Mouse (Mus musculus): Measurements from ENCODE around the gene Foxf1.

Gene Foxf1

DNA sequence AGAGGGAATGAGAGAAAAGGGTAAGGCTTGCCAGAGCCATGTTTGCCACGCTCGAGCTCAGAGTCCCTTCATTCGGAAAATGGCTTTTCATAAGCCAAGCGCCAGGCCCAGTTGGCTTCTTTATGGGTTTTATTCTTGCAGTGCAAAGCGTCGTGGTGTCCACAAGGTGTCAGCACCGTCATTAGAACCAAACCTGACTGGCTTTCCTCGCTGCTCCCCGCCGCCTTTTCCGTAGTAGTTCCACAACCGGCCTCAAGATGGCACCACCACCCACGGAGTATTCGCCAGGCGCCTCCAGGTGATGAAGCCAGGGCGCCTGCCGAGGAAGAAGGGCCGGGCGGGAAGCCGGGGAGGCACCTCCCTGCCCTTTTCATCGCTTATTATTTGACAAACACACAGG, 29.1 kb downstream of the Foxf1 start:
- DNase-seq (ENCODE audit: low spot score in 2 of 2), result peak; percentile 90 to 97

DNA sequence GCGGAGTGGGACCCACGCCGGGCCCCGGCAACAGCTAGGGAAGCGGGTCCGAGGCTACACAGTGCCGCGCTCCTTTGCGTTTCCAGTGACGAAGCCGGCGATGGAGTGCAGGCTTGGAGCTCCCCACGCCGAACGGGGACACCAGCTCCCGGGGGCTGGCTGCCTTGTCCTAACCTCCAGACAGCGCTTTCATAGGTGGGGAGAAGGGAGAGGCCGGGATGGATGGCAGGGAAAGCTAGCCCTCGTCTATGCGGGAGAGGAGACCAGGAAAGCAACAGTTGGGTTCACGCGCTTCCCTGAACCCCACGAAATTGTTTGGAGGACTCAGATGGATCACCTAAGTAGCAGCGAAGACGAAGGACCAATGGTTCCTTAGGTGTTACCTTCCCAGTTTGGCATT, 30.9 kb downstream of the Foxf1 start:
- DNase-seq (ENCODE audit: low spot score in 2 of 2), result no peak

DNA sequence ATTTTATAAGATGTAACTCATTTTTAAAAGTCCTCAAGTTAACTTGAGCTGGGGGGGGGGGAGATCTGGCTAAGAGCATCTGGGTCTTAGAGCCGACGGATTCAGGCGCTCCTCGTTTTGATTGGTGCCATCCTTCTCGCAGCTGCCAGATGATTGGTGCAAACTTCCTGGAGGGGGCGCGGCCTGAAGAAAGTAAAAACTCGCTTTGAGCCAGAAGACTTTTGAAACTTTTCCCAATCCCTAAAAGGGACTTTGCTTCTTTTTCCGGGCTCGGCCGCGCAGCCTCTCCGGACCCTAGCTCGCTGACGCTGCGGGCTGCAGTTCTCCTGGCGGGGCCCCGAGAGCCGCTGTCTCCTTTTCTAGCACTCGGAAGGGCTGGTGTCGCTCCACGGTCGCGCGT, 31.8 kb downstream of the Foxf1 start, which contains the start of gene Foxc2:
Gene Foxc2 (plus strand): TSS at position 224 of the 400 bp plus-strand sequence.
- peak; percentile 54 to 72 for DNase-seq (ENCODE audit: low spot score in 2 of 2)

DNA sequence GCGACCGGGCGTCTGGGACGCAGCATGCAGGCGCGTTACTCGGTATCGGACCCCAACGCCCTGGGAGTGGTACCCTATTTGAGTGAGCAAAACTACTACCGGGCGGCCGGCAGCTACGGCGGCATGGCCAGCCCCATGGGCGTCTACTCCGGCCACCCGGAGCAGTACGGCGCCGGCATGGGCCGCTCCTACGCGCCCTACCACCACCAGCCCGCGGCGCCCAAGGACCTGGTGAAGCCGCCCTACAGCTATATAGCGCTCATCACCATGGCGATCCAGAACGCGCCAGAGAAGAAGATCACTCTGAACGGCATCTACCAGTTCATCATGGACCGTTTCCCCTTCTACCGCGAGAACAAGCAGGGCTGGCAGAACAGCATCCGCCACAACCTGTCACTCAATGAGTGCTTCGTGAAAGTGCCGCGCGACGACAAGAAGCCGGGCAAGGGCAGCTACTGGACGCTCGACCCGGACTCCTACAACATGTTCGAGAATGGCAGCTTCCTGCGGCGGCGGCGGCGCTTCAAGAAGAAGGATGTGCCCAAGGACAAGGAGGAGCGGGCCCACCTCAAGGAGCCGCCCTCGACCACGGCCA, 32.5 kb downstream of the Foxf1 start:
- DNase-seq (ENCODE audit: low spot score in 2 of 2), result no peak

DNA sequence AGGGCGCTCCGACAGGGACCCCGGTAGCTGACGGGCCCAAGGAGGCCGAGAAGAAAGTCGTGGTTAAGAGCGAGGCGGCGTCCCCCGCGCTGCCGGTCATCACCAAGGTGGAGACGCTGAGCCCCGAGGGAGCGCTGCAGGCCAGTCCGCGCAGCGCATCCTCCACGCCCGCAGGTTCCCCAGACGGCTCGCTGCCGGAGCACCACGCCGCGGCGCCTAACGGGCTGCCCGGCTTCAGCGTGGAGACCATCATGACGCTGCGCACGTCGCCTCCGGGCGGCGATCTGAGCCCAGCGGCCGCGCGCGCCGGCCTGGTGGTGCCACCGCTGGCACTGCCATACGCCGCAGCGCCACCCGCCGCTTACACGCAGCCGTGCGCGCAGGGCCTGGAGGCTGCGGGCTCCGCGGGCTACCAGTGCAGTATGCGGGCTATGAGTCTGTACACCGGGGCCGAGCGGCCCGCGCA, 33.0 kb downstream of the Foxf1 start:
- DNase-seq (ENCODE audit: low spot score in 2 of 2), result no peak

DNA sequence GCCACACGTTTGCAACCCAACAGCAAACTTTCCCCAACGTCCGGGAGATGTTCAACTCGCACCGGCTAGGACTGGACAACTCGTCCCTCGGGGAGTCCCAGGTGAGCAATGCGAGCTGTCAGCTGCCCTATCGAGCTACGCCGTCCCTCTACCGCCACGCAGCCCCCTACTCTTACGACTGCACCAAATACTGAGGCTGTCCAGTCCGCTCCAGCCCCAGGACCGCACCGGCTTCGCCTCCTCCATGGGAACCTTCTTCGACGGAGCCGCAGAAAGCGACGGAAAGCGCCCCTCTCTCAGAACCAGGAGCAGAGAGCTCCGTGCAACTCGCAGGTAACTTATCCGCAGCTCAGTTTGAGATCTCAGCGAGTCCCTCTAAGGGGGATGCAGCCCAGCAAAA, 33.7 kb downstream of the Foxf1 start:
- DNase-seq (ENCODE audit: low spot score in 2 of 2), result no peak

DNA sequence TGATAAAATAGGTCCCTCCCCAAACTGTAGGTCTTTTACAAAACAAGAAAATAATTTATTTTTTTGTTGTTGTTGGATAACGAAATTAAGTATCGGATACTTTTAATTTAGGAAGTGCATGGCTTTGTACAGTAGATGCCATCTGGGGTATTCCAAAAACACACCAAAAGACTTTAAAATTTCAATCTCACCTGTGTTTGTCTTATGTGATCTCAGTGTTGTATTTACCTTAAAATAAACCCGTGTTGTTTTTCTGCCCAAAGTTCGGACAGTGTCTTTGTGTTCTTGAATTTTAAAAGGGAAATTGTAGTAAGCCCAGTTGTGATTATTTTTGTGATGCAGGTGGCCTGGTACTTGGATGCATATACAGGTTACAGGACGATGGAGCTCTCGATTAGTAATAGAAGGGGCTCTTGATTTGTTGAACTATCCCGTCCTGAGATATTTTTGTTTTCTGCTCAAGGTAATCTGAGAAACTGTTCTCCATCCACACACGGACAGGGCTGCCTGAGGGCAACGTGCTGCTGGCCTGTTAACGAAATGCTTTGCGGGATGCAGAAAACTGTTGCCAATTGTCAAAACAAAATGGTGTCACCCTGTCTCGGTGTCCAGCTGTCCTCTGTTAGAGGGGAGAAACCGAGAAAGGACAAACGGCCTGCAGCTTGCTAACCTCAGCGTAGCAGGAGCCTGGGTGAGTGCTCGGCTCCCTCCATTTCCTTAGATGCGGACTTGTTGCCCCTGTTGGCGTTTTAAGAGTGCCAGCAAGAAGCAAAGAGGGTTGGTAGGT, 34.6 kb downstream of the Foxf1 start:
- no peak for DNase-seq (ENCODE audit: low spot score in 2 of 2)

DNA sequence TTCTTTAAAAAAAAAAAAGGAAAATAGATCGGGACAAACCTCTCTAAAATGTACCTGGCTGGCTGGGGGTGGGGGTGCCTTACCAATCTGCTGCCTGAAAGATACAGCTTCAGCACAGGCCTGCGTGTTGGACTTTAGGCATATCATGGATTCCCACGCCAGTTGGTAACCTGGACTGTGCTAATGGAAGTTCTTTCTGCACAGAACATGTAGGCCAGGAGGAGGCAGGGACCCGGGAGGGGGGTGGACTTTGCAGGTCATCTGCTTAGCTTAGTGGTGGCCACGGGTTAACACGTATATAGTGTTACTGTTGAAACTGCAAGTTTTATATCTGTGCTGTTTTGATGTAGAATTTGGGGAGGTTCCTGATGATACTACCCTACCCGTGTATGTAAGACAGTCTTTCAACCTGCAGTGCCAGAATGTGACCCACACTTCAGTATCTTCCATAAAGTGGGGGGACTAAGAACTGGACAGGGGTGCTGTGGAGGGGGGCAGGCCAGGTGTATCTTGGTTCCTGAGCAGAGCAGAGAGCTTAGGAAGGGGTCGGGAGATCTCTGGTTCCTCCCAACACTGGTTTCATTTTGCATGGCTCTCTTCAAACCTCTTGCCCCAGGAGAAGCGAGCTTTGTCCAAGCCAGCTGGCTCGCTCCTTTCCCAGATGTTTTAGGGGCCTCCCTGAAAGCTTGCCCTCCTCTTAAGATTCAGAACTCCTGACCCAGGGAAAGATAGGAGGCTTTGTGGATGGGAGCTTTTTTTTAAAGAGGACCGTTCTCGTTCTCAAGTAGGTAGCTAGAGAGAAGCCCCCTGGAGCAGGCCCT, 35.7 kb downstream of the Foxf1 start:
- DNase-seq (ENCODE audit: low spot score in 2 of 2), result no peak

DNA sequence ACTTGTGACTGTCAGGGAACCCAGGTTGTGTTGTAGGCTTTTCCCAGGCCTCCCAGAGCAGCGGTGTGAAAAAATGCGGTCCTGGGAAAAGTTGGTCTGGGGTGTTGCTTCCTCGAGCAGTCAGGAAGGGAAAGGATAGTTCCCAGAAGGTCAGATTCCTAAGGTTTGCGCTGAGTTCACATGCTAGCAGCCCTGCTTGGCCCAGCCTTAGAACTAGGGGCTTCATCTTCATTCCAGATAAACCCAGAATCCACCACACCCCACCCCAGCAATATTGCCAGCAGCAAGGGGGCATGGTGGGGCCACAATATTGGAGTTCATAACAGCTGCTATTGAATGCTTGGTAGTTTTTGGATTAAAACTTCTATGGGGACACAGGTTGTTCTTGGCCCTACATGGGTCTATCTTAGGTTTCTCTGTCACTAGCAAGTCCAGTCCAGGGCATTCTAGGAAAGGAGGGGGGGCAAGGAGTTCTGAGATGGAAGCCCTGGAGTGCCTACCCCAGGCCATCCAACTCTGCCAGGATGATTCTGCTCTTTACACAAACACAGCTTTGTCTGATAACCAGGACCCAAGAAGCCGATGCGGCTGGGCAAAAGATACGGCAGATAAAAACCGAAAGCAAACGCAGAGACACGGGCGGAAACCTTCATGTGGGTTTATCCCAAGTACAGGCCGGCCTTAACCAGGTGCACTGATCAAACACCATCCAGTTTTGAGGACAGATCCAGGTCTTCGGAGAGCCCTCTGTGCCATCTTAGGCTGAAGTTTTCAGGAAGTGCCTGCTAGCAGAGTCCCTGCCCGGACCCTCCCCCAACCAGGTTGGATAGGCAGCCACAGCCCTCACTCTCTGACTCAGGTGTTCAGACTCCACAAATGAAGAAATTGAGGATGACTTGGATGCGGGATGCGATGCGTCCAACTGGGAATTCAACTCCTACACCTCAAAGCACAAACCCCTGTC, 36.6 kb downstream of the Foxf1 start:
- DNase-seq (ENCODE audit: low spot score in 2 of 2), result no peak

DNA sequence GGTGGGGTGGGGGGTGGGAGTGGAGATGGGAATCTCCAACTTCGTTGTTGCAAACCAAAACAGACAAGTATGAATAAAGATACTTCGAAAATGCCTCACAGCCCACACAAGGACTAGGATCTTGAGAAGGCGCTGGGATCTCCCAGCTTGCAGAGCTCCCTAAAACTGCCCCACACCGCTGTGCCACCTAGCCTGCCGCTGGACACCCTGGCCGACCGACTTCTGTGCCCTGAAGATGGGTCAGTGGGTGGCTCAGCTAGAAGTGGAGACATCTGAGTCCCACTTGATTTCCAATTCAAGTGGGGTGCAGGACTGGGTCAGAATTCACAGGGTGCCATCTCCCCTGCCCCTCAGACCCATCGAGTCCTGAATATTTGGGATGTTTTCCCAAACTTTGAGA, 37.5 kb downstream of the Foxf1 start:
- no peak for DNase-seq (ENCODE audit: low spot score in 2 of 2)

DNA sequence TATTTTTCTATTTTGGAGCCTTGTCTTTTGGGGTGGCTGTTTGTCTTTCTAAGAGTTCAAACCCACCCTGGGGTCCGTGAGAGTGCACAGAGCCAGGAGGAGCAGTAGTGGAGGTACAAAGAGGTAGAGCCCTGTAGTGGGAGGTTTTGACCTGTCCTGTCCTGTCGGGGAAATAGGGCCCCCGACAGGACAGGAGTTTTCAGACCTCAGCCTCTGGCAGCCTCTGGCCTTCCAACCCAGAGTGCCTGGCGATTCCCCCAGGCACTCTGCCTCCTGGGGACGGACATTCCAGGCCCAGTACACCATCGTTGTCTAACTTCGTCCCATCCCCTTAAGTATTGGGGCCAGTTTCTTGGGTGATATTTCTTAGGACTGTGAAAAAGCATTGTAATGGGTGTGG, 38.2 kb downstream of the Foxf1 start:
- DNase-seq (ENCODE audit: low spot score in 2 of 2), result no peak

DNA sequence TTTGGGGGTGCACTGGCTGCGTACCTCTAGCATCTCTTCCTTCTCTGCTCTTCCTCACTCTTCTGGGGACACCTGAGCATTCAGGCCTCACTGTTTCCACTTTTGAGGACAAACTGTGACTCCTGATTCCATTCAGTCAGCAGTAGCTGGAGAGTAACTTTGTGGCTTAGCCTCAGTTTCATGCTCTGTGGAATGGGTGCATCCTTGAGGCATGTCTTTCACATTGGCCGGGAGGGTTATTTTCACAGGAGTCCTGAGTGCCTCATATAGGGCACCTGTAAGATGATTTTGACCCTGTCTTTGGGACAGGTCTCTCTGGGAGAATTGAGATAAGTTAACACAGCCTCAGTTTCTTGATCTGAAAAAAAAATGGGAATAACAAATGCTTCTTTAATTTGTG, 38.9 kb downstream of the Foxf1 start:
- no peak for DNase-seq (ENCODE audit: low spot score in 2 of 2)

DNA sequence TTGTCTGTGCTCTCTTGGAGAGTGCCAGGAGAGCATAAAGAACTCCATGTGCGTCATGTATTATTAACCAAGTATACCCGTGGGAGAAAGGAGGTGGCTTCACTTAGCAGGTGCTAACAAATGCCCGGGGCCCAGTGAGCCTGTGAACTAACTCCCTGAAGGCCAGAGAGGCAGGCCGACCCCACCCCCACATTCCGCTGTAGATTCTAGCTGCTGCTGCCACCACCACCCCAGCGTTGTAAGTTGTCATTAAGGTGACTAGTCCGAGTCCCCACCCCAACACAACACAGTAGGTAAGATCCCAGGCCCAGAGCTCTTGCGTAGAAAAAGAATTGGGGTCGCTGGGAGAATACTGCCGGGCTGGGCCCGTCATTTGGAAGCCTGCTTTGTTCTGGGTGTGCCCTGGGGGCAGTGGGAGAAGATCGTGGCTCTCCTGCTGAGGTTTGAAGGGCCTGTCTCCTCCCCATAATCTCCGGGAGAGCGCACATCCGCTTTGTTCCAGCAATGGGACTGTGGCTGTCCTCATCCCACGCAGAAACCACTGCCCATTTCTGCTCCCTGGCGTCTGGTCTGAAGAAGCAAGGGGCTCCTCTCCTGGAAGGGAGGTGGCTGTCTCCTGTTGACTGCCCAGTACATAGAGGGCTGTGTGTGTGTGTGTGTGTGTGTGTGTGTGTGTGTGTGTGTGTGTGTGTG, 40.5 kb downstream of the Foxf1 start:
- DNase-seq (ENCODE audit: low spot score in 2 of 2), result no peak

DNA sequence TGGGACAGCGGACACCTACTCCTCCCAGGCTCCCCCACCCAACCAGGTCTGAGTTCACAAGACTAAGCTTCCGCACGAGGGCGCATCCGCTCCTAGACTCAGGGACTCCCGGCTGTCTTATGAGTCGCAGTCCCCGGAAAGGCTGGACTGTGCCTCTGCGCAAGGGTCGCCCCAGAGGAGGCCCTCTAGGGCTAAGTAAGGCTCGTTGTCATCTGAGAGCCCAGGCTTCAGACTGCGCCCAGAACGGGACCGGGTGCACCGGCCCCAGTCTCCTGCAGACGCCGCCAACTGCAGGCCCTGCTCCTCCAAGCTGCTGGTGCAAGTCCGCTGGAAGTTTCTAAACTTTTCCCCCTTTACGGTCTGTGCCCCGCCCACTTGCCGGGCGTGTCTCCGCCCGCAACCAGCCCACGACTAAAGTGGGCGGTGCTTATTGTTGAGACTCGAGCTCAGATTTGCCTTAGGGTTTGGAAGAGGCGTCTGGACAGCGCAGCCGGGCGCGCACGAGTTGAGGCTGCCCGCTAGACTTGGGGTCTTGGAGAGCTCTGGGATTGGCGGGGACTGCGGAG, 41.2 kb downstream of the Foxf1 start:
- DNase-seq (ENCODE audit: low spot score in 2 of 2), result no peak

DNA sequence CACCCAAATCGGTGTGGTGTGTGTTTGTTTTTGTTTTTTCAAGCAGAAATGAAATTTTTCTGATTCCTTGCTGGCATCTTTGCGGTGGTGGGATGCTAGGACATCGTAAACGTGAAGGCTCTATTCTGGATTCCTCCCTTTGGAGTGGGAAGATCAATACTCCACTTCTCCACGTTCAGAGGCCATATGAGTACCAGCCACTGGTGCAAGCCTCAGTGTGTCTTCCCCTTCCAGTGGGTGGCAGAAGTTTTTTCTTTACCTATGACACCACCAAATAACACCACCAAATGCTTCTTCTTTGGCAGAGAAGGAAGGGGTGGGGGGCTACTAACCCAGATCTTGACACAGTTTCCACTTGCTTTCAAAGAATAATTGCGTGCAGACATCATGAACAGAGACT, 42.0 kb downstream of the Foxf1 start:
- DNase-seq (ENCODE audit: low spot score in 2 of 2), result no peak

DNA sequence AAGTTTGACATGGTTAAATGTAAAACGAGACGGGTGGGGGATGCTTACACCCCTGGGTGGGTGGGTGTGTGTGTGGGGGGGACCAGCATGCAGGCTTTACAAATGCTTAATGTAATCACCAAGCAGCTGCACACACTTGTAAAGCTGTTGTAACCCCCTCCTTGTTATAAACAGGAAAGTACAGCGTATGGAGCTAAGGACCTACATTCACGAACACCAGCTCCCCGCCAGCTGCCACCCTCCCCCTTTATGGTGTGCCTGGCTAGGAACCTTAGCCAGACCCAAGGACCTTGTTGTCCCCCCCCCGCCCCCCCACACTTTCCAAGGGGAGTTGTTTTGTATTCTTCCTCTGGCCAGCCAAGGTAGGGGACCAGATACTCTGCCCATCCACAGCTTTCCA, 42.5 kb downstream of the Foxf1 start:
- DNase-seq (ENCODE audit: low spot score in 2 of 2), result no peak

DNA sequence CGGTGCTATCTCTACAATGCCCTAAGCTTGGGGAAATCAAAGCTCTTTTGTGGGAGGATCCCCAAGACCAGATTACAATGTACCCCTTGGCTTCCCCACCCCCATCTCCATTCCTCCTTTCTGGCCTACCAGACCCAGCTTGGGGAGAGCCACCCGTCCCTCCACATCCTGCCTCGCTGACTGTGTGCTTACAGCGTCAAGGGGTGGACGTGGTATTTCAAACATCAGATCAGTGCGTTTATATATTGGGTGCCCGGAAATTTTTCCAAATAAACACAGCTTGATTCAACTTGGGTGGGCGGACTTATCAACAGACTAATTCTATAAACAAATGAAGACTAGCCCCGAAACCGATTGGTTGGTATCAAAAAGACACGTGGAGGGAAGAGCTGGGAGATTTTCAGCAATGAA, 43.1 kb downstream of the Foxf1 start:
- no peak for DNase-seq (ENCODE audit: low spot score in 2 of 2)

DNA sequence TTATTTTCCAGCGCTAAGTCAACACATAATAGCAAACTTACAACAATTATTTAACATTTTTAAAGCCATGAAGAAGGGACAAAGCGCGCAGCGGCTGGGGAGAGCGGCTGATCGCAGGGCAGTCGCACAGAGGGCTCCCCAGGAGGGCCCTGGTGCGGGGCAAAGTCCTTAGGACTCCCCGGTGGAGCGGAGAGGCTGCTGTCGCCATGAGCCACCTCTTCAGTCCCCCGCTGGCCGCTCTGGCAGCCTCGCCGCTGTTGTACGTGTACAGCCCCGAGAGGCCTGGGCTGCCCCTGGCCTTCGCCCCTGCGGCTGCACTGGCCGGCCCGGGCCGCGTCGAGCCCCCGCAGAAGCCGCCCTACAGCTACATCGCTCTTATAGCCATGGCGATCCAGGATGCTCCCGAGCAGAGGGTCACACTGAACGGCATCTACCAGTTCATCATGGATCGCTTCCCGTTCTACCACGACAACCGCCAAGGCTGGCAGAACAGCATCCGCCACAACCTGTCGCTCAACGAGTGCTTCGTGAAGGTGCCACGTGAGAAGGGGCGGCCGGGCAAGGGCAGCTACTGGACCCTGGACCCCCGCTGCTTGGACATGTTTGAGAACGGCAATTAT, 43.7 kb downstream of the Foxf1 start, which contains the start of gene Foxl1:
Gene Foxl1 (plus strand): TSS at position 185 of the 620 bp plus-strand sequence.
- no peak for DNase-seq (ENCODE audit: low spot score in 2 of 2)

DNA sequence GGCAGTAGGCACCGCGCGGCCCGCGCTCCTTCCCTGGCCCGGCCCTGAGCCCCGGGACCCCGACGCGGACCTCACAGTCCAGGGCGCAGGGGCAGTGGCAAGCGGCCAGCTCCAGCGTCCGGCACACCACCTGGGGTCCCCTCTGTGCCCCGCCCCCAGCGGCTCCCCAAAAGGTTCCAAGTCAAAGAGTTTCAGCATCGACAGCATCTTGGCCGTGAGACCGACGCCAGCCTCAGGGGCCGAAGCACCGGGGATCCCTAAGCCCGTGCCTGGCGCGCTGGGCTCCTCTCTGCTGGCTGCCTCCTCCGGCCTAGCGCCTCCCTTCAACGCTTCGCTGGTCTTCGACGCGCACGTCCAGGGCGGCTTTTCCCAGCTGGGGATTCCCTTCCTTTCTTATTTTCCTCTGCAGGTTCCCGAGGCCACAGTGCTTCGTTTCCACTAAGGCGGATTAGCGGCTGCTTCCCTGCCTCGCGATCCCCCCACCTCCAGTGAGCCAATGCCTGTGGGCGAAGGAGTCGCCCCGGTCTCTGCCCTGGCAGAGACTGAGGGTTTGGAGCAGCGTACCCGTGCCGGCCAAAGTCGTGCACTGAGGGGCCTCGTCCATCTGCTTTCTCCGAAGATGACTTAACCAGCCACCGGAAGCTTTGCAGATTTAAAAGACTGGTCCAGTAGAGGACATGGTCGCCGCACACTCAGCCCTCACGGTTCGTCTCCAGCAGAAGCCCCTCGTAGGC, 44.5 kb downstream of the Foxf1 start:
- DNase-seq (ENCODE audit: low spot score in 2 of 2), result no peak

All from spleen, postnatal 4 days (tissue).